Mouse (Mus musculus): ENCODE measurements around the gene Fbf1.

Fbf1 gene

DNA sequence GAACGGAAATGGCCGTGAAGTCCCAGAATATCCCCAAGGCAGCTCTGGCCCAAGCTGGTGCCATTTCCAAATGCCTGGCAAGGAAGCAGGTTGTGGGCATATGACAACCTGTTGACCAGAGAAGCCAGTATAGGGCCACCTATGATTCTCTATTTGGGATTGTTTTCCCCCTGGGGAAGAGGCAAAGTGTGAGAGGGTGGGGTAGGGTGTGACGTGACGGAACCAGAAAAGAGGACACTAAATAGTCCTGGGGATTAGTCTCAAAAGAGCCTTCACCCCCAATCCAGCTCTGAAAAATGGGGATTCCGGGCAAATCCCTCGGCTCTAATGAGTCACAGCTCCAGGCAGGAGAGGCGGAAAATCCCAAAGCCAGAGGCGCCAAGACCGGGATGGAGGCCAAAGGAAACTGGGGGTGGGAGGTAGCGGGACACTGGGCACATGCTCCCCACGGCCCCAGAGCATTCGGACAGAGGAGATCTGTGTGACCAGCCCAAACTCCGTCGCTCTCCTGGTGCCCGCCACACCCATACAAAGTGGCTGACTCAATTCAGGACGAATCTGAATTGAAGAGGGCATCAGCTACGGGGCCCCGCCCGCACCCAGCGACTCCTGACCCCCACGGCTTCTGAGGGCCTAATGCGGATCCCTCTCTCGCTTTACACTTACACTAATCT lies 59.4 kb downstream of the Fbf1 start:
- no peak for TF ChIP-seq GATA4 (IDR thresholded peaks at IDR 0.05; ENCODE audit: insufficient replicate concordance, low read length)

GRCm38 (mm10) chr11:116107777-116108285 lies 60.1 kb downstream of the Fbf1 start:
- no peak for TF ChIP-seq GATA4 (IDR thresholded peaks at IDR 0.05; ENCODE audit: insufficient replicate concordance, low read length)

GRCm38 (mm10) chr11:116106963-116107776 lies 60.8 kb downstream of the Fbf1 start:
- no peak for TF ChIP-seq GATA4 (IDR thresholded peaks at IDR 0.05; ENCODE audit: insufficient replicate concordance, low read length)

DNA sequence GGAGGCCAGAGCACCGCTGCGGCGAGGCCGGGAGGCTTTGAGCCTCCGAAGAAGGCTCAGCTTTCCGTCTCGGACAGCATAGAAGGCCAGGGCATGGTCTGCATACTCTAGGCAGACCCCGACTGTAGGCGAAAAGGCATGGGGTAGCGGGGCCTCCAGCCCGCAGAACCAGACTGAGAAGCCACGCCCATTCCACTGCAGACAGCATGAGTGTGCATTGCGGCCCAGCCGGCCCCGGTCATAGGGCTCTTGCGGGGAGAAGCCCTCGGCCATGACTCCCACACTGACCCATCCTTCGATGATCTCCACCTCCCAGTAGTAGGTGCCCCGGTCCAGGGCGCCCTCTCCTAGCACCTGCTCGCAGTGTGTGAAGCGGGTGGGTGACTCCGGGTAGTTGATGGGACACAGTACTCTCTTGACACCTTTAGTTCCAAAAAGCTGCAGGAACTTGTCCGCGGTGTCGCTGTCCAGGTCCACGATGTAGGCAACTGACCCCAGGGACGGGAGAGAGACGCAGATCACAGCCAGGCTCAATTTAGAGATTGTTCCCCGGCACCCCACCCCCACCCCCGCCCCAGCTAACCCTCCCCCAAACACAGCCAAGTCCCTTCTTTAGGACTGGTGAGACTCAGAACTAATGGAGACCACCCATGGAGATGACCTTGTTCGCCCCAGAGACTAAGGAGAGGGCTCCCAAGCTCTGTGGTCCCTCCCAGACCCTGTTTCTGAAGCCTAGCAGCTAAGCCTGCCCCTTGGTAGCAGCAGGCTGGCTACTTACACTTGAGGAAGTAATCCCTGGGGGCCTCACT lies 61.6 kb downstream of the Fbf1 start:
- no peak for TF ChIP-seq GATA4 (IDR thresholded peaks at IDR 0.05; ENCODE audit: insufficient replicate concordance, low read length)

GRCm38 (mm10) chr11:116105065-116105464 lies 62.9 kb downstream of the Fbf1 start:
- TF ChIP-seq GATA4 (IDR thresholded peaks at IDR 0.05; ENCODE audit: insufficient replicate concordance, low read length) = no peak

- TF ChIP-seq GATA4 (IDR thresholded peaks at IDR 0.05; ENCODE audit: insufficient replicate concordance, low read length) = no peak; the same call in 1 of the 2 replicates
These were observed 63.8 kb downstream of the Fbf1 start for GRCm38 (mm10) chr11:116104006-116104646.

DNA sequence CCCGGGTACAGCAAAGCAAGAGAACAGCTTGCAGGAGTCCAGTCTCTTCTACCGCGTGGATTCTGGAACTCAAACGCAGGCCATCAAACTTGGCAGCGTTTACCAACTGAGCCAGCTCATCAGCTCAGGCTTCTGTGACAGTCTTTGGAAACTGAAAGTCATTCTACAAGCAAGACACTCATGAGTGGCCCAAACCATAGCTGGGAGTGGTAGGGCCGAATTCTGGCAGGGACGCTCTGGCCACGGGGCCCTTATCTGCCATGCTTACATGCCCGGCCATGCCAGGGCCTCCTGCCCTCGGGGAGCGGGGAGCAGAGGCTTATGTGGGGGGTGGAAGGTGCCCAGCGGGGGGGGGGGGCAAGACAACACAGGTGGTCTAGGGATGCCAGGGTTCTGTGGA lies 64.4 kb downstream of the Fbf1 start:
- TF ChIP-seq GATA4 (IDR thresholded peaks at IDR 0.05; ENCODE audit: insufficient replicate concordance, low read length) = no peak

- no peak for TF ChIP-seq GATA4 (IDR thresholded peaks at IDR 0.05; ENCODE audit: insufficient replicate concordance, low read length)
These were observed 65.5 kb downstream of the Fbf1 start for GRCm38 (mm10) chr11:116102472-116102871.

- no peak; the same call in 1 of the 2 replicates for TF ChIP-seq GATA4 (IDR thresholded peaks at IDR 0.05; ENCODE audit: insufficient replicate concordance, low read length)
These were observed 66.0 kb downstream of the Fbf1 start for GRCm38 (mm10) chr11:116101931-116102381.

GRCm38 (mm10) chr11:116100839-116101238 lies 67.1 kb downstream of the Fbf1 start:
- TF ChIP-seq GATA4 (IDR thresholded peaks at IDR 0.05; ENCODE audit: insufficient replicate concordance, low read length) = no peak

- no peak for TF ChIP-seq GATA4 (IDR thresholded peaks at IDR 0.05; ENCODE audit: insufficient replicate concordance, low read length)
These were observed 67.6 kb downstream of the Fbf1 start for GRCm38 (mm10) chr11:116100385-116100784.

DNA sequence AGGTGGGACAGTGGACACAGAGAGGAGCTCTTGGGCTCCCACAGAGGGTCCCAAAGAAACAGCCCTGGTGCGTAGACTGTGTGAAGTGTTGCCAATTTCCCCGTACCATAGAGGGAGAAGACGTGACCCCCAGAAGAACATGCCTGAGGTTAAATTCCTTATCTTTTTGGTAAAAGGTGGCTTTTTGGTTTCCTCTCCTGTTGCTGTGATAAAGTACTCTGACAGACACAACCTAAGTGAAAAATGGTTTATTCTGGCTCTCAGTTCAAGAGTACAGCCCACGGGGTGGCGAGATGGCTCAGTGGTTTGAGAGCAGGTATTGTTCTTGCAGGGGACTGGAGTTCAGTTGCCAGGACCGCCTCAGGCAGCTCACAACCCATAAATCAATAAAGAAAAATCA lies 68.5 kb downstream of the Fbf1 start:
- TF ChIP-seq GATA4 (IDR thresholded peaks at IDR 0.05; ENCODE audit: insufficient replicate concordance, low read length) = no peak

GRCm38 (mm10) chr11:116098711-116099460 lies 69.1 kb downstream of the Fbf1 start:
- no peak for TF ChIP-seq GATA4 (IDR thresholded peaks at IDR 0.05; ENCODE audit: insufficient replicate concordance, low read length)

Data from liver, adult (tissue).